Mouse (Mus musculus): ENCODE measurements around the gene Galnt9. TPM values are rescaled to one million over a fixed set of nuclear protein-coding genes. Genes with fewer than 3 reads are reported as not detected.

Galnt9 gene
- polyA plus RNA-seq, 1 experiment, result 33.1 TPM

DNA sequence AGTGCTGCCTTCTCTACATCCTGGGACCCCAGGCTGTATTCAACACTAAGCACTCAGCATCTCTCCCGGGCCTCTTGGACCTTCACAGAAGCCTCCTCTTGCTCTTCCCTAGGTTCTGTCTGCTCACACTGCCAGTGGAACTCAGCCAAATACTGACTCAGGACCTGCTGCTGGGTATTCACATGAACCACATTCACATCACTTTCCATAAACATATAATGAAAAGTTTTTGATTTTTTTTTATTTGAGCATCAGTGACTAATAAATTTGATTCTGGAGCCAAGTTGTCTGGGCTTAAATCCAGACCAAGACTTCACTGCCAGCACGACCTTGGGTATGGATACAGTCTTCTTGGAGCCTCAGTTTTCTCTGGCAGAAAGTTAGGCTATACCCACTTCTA is 3.2 kb upstream of the Galnt9 start:
- TF ChIP-seq POLR2A (IDR thresholded peaks at IDR 0.05; ENCODE audit: borderline replicate concordance, extremely low read depth, insufficient read depth, insufficient read length, poor library complexity, severe bottlenecking), result no peak

DNA sequence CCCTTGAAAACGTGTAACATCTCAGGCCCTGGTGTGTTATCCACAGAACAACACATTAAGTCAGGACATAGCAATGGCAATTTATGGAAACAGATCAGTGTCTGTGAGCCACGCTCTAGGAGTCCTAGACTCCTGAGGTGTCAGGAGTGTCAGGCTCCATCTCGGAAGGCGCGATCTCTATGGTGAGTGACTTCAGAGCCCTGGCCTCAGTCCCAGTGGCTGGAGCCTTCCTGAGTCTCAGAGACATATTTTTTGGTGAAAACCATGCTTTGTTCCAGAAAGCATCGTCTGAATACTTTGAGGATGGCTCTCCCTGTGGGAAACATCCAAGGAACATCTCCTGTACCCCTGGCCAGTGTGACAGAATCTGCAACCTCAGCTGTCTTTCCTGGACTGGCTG is 2.7 kb upstream of the Galnt9 start:
- no peak for DNase-seq (ENCODE audit: low read depth)
- TF ChIP-seq CTCF (IDR thresholded peaks at IDR 0.05; ENCODE audit: borderline replicate concordance, extremely low read depth, insufficient read depth, insufficient read length) (no peak), POLR2A (IDR thresholded peaks at IDR 0.05; ENCODE audit: borderline replicate concordance, extremely low read depth, insufficient read depth, insufficient read length, poor library complexity, severe bottlenecking) (no peak)

More for the DNA sequence above, 3.2 kb upstream of the Galnt9 start:
- no peak for DNase-seq (ENCODE audit: low read depth)

DNA sequence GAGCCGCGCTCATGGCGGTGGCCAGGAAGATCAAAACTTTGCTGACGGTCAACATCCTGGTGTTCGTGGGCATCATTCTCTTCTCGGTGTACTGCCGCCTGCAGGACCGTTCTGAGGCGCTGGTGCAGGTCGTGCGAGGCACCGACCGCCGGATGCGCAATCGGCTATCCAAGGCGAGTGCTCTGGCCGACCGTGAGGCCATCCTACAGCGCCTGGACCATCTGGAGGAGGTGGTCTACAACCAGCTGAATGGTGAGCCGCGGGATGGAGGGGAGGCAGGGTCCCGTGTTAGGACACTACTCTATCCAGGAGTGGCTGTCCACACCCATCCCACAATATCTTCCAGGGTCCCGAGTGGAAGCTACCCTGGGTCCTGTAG is 525 bp downstream of the Galnt9 start:
- TF ChIP-seq CTCF (IDR thresholded peaks at IDR 0.05; ENCODE audit: borderline replicate concordance, extremely low read depth, insufficient read depth, insufficient read length) (peak; percentile 16; the same call in 1 of the 2 replicates), POLR2A (IDR thresholded peaks at IDR 0.05; ENCODE audit: borderline replicate concordance, extremely low read depth, insufficient read depth, insufficient read length, poor library complexity, severe bottlenecking) (no peak)
- no peak for DNase-seq (ENCODE audit: low read depth)

DNA sequence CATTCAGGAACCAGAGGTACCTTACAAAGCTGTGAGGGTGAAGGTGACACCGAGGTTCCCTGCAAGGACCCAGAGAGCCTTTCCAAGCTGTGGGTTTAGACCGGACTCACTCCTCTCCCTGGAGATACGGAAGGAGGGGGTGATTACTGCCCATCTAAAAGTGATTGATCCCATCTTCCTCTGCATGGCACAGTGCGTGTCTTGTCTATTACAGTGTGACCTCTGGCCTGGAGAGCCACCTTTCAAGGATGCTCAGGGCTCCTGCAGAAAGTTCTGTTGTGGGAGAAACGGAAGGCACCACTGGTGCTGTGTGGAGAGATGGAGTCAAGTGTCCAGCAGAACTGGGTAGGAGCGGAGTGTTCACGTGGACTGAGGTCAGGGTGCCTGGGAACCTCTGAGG is 1.2 kb downstream of the Galnt9 start:
- TF ChIP-seq CTCF (IDR thresholded peaks at IDR 0.05; ENCODE audit: borderline replicate concordance, extremely low read depth, insufficient read depth, insufficient read length), result no peak
- no peak for TF ChIP-seq POLR2A (IDR thresholded peaks at IDR 0.05; ENCODE audit: borderline replicate concordance, extremely low read depth, insufficient read depth, insufficient read length, poor library complexity, severe bottlenecking)
- no peak for DNase-seq (ENCODE audit: low read depth)

DNA sequence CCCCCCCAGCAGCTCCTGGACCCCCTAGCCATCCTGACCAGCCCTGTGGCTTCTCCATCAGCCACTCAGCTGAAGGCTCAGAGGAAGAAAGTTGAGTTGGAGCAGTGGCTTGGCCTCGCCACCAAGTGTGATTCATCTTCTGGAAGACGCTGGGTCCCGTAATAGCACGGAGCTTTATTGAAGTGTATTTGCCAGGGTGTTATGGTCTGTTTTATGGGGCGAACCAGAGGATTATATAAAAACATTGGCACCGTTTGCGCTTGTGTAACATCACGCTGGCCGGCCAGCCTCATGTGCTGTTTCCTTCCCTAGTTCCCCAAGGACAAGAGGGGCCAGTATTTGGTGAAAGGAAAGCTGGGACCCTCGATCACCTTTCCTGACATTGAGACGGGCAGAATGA is 2.0 kb downstream of the Galnt9 start:
- TF ChIP-seq POLR2A (IDR thresholded peaks at IDR 0.05; ENCODE audit: borderline replicate concordance, extremely low read depth, insufficient read depth, insufficient read length, poor library complexity, severe bottlenecking) (no peak), CTCF (IDR thresholded peaks at IDR 0.05; ENCODE audit: borderline replicate concordance, extremely low read depth, insufficient read depth, insufficient read length) (no peak)
- no peak for DNase-seq (ENCODE audit: low read depth)

DNA sequence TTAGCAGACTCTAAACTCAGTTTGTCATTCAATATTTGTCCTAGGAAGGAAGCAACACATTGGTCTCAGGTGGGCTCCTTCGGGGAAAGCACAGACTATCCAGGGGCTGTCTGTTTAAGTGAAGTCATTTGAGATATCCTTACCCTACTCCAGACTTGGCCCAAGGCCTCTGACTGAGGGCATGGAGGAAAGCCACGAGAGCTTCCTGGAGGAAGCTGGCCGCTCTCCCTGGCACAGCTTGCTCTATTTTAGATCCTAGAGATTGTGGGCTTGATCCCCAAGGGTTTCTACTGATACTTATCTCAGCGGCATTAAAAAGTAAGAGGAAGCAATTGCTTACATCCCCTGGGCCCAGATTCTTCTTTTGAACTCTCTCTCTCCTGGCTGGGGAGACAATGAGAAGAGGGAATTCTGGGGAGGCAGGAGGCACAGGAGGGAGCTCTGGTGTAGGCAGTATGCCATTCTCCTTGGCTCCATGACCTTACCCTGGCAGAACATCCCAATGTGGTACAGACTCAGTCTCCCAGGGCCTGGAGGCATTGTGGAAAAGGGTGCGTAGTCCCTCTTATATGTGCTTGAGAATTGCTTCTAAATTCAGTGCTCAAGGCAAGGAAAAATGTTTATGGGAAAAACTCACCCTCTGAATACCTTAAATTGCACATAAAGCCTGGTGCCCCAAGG is 2.7 kb downstream of the Galnt9 start:
- TF ChIP-seq CTCF (IDR thresholded peaks at IDR 0.05; ENCODE audit: borderline replicate concordance, extremely low read depth, insufficient read depth, insufficient read length), result no peak
- TF ChIP-seq POLR2A (IDR thresholded peaks at IDR 0.05; ENCODE audit: borderline replicate concordance, extremely low read depth, insufficient read depth, insufficient read length, poor library complexity, severe bottlenecking), result no peak

DNA sequence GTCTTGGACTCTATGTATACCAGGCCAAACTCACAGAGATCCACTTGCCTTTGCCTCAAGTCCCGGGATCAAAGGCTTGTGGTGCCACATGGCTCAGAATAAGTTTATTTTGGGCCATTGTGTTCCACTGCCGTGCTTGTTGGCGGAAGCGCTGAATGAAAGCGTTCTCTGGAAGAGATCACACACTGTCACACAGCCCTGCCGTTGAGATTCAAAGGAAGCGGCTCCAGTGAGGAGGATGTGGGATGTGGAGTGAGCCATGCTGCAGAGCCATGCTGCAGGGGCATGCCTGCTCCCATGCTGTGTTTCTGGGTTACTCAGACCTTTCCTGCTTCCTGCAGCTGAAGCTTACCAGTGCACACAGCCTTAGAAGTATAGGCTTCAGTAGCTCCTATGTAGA is 4.3 kb downstream of the Galnt9 start:
- DNase-seq (ENCODE audit: low read depth), result no peak
- no peak for TF ChIP-seq POLR2A (IDR thresholded peaks at IDR 0.05; ENCODE audit: borderline replicate concordance, extremely low read depth, insufficient read depth, insufficient read length, poor library complexity, severe bottlenecking)

More for the DNA sequence above, 2.7 kb downstream of the Galnt9 start:
- DNase-seq (ENCODE audit: low read depth), result no peak

DNA sequence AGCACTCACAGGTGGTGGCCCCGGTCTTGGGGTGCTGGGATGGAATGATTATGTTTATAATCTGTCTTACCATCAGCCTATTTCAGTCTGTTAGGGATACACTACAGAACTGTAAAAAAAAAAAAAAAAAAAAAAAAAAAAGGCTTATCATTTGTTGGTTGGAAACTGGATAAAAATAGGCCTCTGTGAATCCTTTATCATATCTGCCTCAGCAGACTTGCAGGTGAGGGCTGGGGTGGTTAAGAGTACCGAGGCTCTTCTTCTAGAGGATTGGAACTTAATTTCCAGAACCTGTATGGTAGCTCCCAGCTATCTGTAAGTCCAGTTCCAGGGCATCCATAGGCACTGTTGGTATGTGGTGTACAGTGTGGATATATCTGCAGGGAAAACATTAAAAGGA is 6.0 kb downstream of the Galnt9 start:
- no peak for TF ChIP-seq POLR2A (IDR thresholded peaks at IDR 0.05; ENCODE audit: borderline replicate concordance, extremely low read depth, insufficient read depth, insufficient read length, poor library complexity, severe bottlenecking)
- DNase-seq (ENCODE audit: low read depth), result no peak

DNA sequence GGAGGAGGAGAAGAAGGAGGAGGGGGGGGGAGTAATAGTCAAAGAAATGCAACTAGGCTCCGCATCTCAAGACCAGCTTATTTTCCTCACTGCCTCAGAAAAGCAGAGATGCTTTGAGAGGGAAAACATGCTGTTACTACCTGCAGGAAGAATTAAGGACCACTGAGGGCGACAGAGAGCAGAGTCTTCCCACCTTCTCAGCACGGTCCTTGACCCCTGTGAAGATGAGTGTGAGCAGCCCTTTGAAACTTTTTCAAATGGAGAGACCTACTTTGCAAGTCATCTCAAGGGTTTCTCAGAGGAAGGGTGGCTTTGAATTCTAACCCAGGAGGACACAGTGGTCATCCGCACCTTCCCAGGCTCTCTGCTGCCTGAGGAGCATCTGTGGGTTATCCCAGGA is 6.7 kb downstream of the Galnt9 start:
- TF ChIP-seq CTCF (IDR thresholded peaks at IDR 0.05; ENCODE audit: borderline replicate concordance, extremely low read depth, insufficient read depth, insufficient read length) (peak; percentile 19; the same call in 1 of the 2 replicates), POLR2A (IDR thresholded peaks at IDR 0.05; ENCODE audit: borderline replicate concordance, extremely low read depth, insufficient read depth, insufficient read length, poor library complexity, severe bottlenecking) (no peak)
- no peak for DNase-seq (ENCODE audit: low read depth)

DNA sequence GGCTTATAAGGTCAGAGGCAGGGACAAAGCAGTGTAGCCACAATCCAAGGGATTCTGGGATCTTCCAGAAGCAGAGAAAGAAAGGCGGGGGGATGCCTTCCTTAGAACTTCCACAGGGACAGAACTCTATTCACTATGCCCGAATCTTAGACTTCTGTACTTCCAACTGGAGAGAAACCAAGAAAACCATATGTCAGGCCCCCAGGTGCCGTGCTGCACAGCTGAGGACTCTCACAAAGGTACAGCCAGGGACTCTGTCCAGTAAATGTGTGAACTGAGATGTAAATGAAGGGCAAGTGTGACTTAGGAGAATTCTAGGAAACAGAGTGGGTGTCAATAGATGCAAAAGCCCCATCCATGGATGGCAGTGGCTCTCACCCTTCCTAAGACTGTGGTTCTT is 7.8 kb downstream of the Galnt9 start:
- no peak for DNase-seq (ENCODE audit: low read depth)
- TF ChIP-seq CTCF (IDR thresholded peaks at IDR 0.05; ENCODE audit: borderline replicate concordance, extremely low read depth, insufficient read depth, insufficient read length), result no peak
- TF ChIP-seq POLR2A (IDR thresholded peaks at IDR 0.05; ENCODE audit: borderline replicate concordance, extremely low read depth, insufficient read depth, insufficient read length, poor library complexity, severe bottlenecking), result no peak

DNA sequence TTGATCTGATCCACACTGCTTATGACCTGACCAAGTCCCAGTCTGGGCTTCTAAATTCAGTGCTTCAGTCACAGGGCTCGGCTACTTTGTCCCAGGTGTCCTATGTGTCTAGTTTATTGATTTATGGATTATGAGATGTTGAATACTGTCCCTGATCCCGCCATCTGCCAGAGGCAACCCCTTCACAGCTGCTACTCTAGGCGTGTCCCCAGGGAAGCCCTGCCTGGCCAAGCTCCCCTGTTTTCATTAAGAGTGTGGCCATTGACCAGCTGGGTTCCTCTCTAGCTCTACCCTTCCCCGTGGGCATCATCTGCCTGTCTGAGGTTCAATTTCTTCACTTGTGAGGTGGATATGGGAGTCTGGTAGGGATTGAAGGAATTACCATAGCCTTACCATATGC is 9.2 kb downstream of the Galnt9 start:
- TF ChIP-seq CTCF (IDR thresholded peaks at IDR 0.05; ENCODE audit: borderline replicate concordance, extremely low read depth, insufficient read depth, insufficient read length) (no peak), POLR2A (IDR thresholded peaks at IDR 0.05; ENCODE audit: borderline replicate concordance, extremely low read depth, insufficient read depth, insufficient read length, poor library complexity, severe bottlenecking) (no peak)
- DNase-seq (ENCODE audit: low read depth), result peak; percentile 49

DNA sequence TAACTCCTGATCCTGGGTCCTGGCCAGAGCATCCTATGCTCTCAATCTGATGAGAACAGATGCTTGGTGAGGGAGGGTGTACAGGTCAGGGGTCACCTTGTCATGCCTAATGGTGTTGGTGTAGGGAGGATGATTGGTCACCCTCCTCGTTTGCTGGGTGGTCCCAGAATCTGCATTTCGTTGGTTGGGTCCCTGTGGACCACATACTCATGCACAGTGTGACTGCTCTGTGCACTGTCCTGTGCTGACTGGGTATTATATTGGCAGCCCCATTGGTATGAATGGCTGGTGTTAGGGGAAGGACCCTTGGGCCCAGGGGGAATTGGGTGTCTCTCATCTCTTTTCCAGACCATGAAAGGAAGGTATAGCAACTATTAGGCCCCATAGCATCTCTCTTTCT is 11.0 kb downstream of the Galnt9 start:
- TF ChIP-seq POLR2A (IDR thresholded peaks at IDR 0.05; ENCODE audit: borderline replicate concordance, extremely low read depth, insufficient read depth, insufficient read length, poor library complexity, severe bottlenecking) (no peak), CTCF (IDR thresholded peaks at IDR 0.05; ENCODE audit: borderline replicate concordance, extremely low read depth, insufficient read depth, insufficient read length) (no peak)
- no peak for DNase-seq (ENCODE audit: low read depth)

DNA sequence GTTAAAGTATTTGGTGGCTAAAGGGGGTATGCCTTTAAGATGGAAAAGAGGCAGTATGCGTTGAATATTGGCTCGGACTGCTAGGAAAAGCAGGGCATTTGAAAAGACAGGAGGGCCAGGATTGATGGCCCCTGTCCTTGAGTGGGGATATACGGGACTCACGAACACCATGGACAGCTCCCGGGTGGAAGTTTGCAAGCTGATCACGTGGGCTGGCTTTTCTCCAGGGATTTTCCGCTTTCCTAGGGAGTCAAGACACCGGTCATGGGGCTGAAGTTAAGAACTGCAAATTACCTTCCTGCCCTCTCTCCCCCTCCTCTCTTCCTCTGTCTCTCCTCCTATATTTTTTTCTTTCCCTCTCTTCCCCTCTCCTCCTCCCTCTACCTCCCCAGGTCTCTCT is 14.2 kb downstream of the Galnt9 start:
- peak; percentile 69 for DNase-seq (ENCODE audit: low read depth)
- TF ChIP-seq POLR2A (IDR thresholded peaks at IDR 0.05; ENCODE audit: borderline replicate concordance, extremely low read depth, insufficient read depth, insufficient read length, poor library complexity, severe bottlenecking), result no peak
- no peak for TF ChIP-seq CTCF (IDR thresholded peaks at IDR 0.05; ENCODE audit: borderline replicate concordance, extremely low read depth, insufficient read depth, insufficient read length)

All from brain, embryonic 14.5 days (tissue).